Mouse (Mus musculus) mesoderm, embryonic 11.5 days (tissue): ENCODE measurements around the gene Fam120a.
A peak's percentile ranks its signal among the peaks of the same experiment; 100 is the strongest.

Source experiments
- DNase-seq: peaks from one replicate; pipeline ENCODE4 v3.0.0-alpha.2; 2012; ENCODE audit warnings: low read depth, low spot score

Fam120a gene

DNA sequence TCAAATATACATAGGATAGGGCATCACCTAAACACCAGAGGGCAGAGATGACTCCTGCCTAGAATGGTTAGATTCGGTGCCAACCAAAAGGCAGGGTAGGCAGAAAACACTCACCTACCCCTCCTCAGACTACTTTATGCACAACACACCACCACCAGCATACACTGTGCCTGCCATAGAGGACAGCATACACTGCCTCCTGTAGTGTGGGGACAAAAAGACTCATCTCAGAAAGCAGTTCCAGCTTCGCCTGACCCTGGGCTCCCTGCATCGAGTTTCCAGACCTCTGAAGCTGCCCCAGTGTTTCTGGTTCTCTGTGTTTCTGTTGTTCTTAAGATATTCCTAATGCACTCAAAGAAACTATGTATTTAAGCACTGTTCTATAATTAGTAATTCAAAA is 54.7 kb downstream of the Fam120a start:
- no peak for DNase-seq

DNA sequence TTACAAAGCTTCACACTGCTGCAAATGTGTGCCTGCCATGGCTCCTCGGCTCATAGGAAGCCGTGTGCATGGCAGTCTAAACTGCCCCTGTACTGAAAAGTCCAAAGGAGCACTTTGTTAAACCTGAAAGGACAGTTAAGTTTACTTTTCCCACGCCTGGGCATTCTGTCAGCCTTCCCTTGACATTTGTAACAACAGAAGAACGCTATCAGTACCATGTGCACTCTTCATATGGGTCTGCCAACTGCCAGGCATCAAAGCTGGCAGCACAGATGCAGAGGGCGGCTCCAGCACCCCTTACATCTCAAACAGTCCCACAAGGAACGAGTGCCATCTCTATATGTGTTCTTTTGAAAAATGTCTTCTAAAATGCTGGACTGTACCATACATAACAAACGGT is 56.4 kb downstream of the Fam120a start:
- no peak for DNase-seq

DNA sequence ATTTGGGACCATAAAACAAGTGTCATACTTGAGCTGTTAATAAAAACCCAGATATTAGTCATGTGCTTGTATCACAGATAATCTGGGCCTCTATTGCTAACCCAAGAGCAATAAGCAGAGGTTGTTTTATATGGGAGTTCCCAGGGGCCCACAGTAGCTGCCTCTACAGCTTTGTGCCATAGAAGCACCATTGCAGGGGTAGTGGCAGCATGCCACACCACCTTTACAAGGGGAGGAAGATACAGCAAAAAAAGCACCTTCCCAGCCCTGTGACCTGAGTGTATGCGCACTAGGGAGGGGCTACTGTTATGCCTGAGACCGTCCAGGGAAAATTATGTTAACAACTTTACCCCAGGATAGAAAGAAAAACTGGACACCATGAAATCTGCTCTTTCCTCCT is 62.4 kb downstream of the Fam120a start:
- DNase-seq = no peak

DNA sequence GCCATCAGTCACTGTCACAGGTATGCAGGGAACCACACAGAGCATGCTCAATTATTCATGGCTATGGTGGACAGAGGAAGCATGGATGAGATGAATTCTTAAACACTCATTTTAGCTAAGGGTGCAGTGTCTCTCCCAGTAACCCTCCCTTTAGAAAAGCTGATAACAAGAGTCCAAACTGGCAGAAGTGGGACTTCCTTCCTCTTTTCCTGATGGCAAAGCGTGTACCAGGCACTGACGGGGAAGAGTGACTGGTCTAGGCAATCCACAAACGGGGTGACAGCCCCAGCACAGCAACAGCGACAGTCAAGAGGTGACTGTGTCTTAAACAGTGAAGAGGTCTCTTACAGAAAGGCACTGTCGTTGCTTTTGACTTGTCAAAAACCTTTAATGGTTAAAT is 72.4 kb downstream of the Fam120a start:
- no peak for DNase-seq

DNA sequence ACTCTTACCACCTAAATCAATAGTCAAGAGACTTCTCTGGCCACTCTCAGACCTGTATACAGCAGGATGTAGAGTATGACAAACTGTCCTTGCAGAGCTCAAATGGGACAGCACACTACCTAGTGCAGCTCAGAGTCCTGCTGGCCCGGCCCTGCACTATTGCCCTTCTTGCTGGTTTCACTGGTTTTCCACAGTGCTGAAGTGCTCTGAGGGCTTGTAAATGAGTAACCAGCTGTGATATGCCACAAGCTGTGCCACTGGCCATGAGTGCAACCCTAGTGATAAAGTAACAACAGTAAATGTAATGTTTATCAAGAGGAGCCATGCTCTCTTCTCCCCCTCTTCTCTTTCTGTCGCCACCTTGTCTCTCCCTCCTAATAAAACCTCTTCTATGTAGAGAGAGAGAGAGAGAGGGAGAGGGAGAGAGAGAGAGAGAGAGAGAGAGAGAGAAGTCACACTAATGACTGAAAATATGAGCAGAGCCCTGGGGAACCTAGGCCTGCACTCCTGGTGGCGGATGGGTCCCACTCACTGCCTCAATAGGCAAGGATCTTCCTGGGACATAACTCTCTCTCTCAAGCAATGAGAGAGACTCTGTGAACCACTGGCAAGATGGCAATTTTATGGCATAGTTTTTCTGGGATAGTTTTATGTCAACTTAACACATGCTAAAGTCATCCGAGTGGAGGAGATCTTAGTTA is 77.4 kb downstream of the Fam120a start:
- DNase-seq = no peak

DNA sequence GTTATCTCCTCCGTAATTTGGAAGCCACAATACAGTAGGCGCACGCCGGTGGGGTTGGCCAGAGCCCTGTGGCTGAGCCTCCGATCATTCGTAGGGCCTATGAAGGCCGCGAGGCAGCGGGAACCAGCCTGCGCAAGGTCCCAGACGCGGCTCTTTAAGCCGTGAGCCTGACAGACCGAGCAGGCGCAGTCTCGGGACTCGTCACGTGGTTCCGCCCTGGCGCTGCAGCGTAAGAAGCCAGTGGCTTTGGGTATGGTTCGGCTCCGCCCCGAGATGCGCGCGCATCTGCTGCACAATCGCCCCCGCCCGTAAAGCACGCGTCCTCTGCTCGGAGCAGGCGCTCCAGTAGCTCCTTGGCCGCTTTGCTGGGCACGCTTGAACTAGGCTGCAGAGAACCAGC is 89.3 kb downstream of the Fam120a start:
- peak; percentile 99 for DNase-seq

DNA sequence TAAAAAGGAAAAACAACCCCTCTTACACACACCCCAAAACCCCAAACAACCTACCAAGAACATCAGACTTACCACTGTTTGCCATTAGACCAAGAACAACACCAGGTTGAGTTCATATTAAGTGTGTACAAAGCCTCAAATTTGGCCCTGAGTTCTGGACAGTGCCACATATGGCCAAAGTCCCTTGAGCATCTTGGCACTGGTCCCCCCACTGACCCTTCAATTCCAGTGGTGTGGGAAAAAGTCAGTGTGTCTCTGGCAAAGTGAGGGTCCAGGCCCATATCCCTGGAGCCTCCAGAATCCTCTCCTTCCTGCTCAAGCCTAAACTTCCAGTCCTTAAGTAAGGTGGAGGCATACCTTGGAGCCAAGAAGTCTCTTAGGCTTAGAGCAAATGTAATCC is 90.0 kb downstream of the Fam120a start:
- no peak for DNase-seq

DNA sequence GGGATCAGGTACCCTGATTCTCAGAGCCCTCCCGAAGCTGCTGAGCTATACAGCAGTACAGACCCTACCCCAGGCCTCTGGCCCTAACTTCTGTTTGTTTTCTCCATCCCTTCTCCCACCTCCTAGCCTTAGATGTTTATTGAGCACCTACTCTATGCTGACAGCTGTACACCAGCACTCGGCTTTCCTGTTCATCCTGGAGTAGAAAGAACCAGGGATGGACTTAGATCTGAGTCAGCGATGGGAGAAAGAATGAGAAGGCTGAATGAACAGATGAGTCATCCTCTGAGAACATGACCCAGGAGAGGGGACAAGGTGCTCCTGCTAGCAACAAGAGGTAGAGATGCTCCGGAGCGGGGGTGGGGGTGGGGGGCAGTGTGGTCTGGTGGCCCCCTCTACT is 95.1 kb downstream of the Fam120a start:
- DNase-seq = no peak

DNA sequence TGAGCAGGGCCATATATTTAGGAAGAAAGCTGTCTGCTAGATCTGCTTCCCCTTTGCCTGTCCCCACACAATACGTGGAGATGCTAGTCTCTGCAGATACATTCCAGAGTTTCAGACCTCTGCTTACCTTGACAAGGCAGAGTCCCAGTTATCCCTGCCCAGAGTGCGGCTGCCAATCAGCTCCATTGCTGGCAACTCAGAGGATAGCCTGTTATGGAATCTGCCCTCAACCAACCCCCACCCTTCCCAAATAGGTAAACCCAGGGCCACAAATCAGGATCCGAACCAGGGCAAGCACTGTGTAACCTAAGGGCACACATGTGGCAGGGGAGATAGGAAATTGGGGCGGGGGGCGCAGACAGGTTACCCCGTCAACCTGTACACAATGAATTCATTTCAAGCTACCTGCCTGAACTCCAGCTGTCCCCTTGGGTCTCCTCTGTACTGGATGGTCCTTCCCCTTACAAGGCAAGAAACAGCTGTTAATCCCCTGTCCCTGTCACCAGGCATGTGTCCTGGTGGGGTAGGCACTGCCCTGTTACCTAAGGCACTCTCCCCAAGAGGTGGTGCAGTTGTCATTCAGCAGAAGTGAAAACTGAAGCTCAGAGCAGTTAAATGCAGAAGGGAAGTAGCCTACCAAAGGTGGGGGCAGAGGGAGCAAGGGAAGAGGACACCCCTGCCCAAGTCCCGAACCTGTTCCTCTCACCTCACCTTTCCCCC is 95.8 kb downstream of the Fam120a start:
- no peak for DNase-seq

DNA sequence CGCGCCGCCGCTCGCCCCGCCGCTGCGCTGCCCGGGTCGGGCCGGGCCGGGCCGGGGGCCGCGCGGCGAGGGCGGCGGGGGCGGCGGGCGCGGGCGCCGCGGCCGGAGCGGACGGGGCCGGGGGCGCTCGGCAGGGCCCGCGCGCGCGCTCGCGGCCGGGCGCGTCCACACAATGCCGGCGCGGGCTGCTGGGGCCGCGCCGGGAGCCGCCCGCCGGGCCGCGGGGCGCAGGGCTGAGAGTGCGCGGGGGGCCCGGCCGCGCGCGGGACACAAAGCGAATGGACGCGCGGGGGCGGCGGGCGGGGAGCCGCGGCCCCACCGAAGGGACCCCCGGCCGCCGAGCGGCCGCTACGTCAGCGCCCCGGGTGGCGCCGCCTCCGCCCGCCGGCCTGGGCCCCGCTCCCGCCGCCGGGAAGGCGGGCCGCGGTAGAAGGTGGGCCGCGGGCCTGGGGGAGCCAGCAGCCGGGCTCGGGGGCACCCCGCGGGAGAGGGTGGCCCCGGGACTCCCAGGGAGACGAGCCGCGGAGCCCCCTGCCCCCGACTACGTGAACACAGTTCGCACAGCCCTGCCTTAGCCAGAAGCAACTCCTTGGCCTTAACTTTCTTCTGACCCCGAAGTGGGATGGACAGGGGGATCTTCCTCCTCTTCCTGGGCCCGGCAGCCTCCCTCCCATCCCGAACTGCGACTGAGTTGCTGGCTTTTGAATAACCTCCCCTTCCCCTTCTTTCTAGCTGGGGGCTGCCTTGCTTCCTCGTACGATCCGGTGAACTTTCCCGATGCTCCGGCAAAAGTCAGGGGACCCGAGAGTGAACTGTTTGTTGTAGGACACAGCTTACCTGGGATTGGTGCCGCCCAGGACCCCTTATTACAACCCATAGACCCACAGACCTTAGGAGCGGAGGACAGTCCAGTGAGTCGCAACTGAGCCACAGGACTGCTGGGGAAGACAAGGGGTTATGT is 96.8 kb downstream of the Fam120a start, which contains the start of gene Phf2:
Gene Phf2, minus strand, starts transcription at position 349 of the 961 bp plus-strand sequence.
- DNase-seq = no peak

DNA sequence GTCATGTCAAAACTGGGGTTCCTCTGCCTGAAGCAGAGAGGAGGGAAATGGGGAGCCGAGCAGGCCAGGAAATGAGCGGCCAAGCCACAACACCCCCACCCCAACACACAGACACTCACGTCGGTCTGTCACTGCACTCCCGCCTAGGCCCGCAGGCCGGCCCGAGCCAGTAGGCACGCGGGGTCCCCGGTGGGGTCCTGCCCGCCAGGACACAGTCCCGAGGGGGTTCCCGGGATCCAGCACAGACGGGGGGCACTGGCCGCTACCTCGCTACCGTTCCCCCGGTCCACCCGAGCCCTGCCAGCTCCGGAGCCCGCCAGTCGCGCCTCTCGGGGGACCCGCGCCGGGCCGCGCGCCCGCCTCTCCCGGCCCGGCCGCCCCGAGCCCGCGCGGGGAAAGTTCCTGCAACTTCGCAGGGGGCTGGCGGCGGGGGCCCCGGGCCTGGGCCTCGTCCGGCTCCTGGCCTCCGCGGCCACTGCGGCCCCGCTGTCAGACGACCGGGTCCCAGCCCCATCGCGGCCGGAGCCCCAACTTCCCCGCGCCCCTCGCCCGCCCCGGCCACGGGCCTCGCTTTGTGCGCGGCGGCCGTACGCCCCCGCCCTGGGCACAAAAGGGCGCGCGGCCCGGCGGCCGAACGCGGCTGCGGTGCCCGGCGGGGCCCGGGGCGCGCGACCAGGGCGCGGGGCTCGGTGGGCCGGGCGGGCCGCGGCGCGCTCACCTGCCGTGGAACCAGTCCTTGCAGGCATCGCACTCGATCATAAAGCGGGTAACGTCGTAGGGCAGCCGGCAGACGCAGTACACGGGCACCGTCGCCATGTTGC is 97.7 kb downstream of the Fam120a start:
- no peak for DNase-seq

DNA sequence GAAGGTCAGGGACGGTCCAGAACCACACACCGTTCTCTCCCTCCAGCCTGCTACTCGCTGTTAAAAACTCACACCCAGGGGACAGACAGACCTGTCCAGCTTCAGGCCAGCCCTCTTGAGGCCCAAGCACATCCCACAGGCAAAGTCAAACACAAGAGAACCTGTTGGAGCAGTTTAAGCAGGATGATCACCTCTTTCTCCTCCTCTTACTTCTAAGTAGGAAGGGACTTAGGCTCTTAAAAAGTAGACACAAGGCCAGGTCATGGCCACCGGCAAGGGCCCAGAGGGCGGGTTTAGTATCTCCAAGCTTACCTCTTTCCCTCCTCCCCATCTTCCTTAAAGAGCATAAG is 98.2 kb downstream of the Fam120a start:
- DNase-seq = no peak

DNA sequence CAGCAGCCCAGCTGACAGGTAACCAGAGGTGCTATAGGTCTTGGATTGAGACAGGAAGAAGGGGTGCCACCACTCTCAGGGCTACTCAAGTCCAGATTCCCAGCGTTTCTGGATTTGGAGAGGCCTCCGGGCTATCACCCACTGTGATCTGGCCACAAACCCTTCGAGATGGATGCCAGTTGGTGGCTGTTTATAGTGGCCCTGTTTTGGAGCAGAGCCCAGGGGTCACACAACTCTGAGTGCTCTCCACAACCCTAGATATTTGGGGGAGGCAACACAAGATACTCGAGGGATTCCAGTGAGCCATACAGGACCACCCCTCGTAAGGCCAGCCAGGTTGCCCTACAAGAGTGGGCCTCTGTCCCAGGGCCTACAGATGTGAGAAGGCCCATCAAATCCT is 98.7 kb downstream of the Fam120a start:
- no peak for DNase-seq

DNA sequence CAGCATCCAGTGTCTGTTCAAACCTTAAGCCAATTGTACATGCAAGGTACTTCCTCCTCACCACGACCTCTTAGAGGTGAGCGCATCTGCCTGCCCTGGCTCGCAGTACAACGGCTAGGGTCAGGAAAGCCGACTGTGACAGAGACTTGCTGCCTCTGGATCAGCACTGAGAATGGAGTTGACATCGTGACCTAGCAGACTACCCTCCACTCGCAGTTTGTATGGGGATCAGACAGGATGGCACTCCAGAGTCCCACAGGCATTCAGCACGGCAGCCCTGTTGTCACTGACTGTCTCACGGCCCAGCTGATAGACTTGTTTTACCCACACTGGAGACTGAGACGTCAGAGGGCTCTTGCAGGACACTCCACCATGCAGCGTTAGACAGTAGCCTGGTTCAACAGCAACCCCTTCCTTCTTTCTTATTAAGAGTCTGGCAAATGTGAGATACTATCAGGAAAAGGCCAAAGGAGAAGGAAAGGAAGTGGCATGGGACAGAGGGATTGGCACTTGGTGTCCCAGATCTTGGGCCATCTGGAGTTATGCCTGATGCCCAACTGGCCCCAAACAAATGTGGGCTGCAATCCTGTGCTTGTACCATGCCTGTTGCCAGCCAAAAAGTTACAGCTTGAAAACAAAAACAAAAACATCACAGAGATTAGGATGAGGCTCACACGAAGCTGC is 103.0 kb downstream of the Fam120a start:
- no peak for DNase-seq

DNA sequence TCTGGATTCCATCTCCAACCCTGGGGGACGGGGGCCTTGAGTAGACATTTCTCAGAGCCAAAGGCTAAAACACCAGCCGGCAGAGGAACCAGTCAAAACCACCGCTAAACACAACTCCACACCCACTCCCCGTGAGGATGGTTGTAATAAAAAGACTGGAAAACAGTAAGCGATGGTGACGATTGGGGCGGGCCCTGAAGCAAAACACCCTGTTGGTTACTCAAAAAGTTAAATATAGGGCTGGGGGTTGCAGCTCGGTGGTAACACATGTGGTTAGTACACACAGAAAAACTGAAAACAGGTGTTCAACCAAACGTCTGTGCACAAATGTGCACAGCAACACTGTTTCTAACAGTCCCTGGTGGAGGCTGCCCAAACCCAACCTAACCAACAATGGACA is 104.3 kb downstream of the Fam120a start:
- DNase-seq = no peak

DNA sequence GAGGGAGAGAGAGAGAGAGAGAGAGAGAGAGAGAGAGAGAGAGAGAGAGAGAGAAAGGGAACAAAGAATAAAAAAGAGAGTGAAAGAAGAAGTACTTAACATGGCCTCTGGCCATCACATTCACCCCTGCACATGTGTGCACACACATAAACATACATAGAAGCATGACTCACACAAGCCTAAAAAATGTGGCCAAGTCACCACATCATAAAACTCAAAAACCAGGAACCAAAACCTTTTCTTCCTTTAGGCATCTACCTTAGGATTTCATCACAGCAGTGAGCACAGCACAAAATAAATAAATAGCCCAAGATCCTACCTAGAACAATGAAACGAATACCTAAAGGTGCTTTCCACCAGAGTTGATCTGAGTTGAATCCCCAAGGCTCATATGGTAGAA is 105.9 kb downstream of the Fam120a start:
- no peak for DNase-seq

DNA sequence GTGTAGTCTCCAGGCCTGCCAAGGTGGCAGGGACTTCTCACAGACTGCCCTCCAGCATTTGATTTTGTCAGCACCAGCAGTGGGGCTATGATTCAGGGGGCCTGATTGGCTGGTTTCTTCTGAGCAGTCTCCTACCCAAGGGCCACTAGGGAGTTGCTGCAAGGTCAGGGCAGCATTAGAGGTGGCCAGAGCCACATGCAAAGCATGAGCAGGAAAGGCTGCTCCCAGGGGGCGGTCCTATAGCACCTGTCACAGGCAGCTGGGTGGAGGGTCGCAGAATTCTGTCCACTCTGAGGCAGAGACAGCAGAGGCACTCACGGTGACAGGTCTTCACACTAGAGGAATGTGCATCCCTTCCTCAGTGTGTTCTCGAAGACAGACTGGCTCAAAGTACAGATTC is 109.0 kb downstream of the Fam120a start:
- DNase-seq = no peak

DNA sequence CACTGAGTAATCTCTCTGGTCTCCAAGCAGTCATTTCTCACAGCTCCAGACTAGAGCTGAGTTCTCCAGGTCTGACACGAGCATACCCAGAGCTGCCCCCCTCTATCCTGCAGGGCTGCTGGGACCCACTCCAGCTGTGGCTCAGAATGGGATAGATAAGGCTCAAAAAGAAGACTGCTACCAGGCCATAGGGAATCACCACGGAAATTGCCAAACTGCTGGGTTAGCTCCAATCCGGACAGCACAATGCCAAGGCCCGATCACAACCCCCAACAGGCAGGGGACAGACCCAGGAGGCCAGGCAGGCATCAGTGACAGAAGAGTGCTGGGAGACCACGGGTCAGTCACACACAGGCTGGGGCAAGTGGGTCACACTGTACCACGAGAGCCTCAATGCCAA is 109.8 kb downstream of the Fam120a start:
- no peak for DNase-seq

DNA sequence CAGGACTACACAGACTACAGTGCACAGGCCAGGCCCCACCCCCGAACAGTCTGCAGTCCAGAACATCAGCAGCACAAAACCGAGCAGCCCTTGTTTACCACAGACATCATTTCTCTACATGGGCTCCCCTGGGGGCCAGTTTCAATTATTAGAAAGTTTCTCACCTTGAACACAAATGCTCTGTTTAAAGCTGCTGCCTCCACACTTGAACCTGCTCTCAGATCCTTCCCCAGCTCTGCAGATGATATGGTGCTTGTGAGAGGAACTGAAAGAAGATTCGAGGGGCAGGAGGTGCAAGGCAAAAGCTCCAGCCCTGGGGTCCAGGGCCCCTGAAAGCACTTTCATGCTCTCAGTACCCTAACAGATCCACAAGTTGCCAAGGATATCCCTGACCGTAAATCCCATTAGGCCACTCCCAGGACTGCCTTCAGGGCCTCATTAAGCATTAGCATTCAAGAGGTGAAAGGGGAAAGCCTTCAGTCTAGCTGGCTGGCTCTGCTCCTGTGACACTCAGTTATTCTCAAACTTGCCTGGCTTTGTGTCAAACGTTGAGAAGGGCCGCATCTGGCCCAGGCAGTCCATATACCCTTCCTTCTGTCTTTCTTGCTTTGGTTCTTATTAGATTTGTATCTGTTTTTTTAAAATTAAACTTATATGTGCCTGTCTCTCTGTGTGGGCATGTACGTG is 110.4 kb downstream of the Fam120a start:
- DNase-seq = no peak

DNA sequence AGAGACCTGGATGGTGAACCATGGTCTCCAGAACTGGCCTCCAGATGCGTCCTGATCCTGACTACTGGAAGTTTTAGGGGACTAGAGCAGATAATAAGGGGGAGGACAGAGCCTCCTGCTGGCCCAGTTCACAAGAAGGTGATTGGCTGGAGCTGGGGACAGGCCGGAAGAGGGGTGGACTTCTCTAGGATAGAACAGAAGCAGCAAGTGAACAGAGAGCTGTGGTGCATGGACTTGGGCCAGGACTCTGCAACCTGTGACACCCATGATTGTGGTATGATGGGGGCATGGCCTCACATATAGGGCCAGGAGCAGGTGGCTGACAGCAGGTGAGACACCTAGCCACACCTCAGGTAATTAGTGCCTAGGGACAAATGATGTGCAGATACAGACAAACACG is 113.9 kb downstream of the Fam120a start:
- no peak for DNase-seq
